Mouse (Mus musculus): ENCODE results near the gene Fgfr2.

Gene Fgfr2

GRCm38 (mm10) chr7:131036396-131036795 lies 2086.8 kb downstream of the Fgfr2 start:
- no peaks in the 10 kb centered on the region for H3K9me3 ChIP-seq (ENCODE audit: low read length)
- H3K4me1 ChIP-seq (replicated peaks; ENCODE audit: low read depth, low read length) = no peaks in the 10 kb centered on the region
- H3K36me3 ChIP-seq (ENCODE audit: insufficient read depth, low read length) = no peaks in the 10 kb centered on the region
- no peak overlapping the region for H3K4me3 ChIP-seq (replicated peaks; ENCODE audit: low read length)
- TF ChIP-seq POU5F1 (IDR thresholded peaks at IDR 0.05; ENCODE audit: borderline replicate concordance, low read length) (no peak), NANOG (IDR thresholded peaks at IDR 0.05; ENCODE audit: borderline replicate concordance, low read length) (no peak), CTCF (conservative IDR thresholded peaks at IDR 0.05; ENCODE audit: low read length) (no peak)
- peaks cover 4% of the 10 kb centered on the region; the same call in 1 of the 2 replicates for H3K27me3 ChIP-seq (ENCODE audit: insufficient read depth, low read length)

GRCm38 (mm10) chr7:131031755-131032154 lies 2091.4 kb downstream of the Fgfr2 start, which contains the start of gene Dmbt1:
Dmbt1 (plus strand) TSS chr7:131032053.
- H3K4me3 ChIP-seq (replicated peaks; ENCODE audit: low read length) = no peak within 1 kb of the TSS
- H3K36me3 ChIP-seq (ENCODE audit: insufficient read depth, low read length) = no peaks in the 10 kb centered on the region
- H3K4me1 ChIP-seq (replicated peaks; ENCODE audit: low read depth, low read length) = no peaks in the 10 kb centered on the region
- TF ChIP-seq POU5F1 (IDR thresholded peaks at IDR 0.05; ENCODE audit: borderline replicate concordance, low read length) (no peak), CTCF (conservative IDR thresholded peaks at IDR 0.05; ENCODE audit: low read length) (no peak), NANOG (IDR thresholded peaks at IDR 0.05; ENCODE audit: borderline replicate concordance, low read length) (no peak)
- H3K9me3 ChIP-seq (ENCODE audit: low read length) = no peaks in the 10 kb centered on the region
- peaks cover 4% of the 10 kb centered on the region for H3K27me3 ChIP-seq (ENCODE audit: insufficient read depth, low read length)

- no peak overlapping the region for H3K4me3 ChIP-seq (replicated peaks; ENCODE audit: low read length)
- no peak for TF ChIP-seq POU5F1 (IDR thresholded peaks at IDR 0.05; ENCODE audit: borderline replicate concordance, low read length)
- no peak for TF ChIP-seq CTCF (conservative IDR thresholded peaks at IDR 0.05; ENCODE audit: low read length)
- TF ChIP-seq NANOG (IDR thresholded peaks at IDR 0.05; ENCODE audit: borderline replicate concordance, low read length) = no peak
- no peaks in the 10 kb centered on the region for H3K4me1 ChIP-seq (replicated peaks; ENCODE audit: low read depth, low read length)
- no peaks in the 10 kb centered on the region for H3K9me3 ChIP-seq (ENCODE audit: low read length)
- peaks cover 4% of the 10 kb centered on the region for H3K27me3 ChIP-seq (ENCODE audit: insufficient read depth, low read length)
- no peaks in the 10 kb centered on the region for H3K36me3 ChIP-seq (ENCODE audit: insufficient read depth, low read length)
Observed at GRCm38 (mm10) chr7:131027557-131027956, 2095.6 kb downstream of the Fgfr2 start.

- H3K4me1 ChIP-seq (replicated peaks; ENCODE audit: low read depth, low read length) = no peaks in the 10 kb centered on the region
- H3K27me3 ChIP-seq (ENCODE audit: insufficient read depth, low read length) = no peaks in the 10 kb centered on the region; the same call in 1 of the 2 replicates
- H3K36me3 ChIP-seq (ENCODE audit: insufficient read depth, low read length) = no peaks in the 10 kb centered on the region
- TF ChIP-seq POU5F1 (IDR thresholded peaks at IDR 0.05; ENCODE audit: borderline replicate concordance, low read length) (no peak), NANOG (IDR thresholded peaks at IDR 0.05; ENCODE audit: borderline replicate concordance, low read length) (no peak), CTCF (conservative IDR thresholded peaks at IDR 0.05; ENCODE audit: low read length) (no peak)
- no peaks in the 10 kb centered on the region for H3K9me3 ChIP-seq (ENCODE audit: low read length)
- no peak overlapping the region for H3K4me3 ChIP-seq (replicated peaks; ENCODE audit: low read length)
Observed at GRCm38 (mm10) chr7:131024807-131025206, 2098.3 kb downstream of the Fgfr2 start.

- Histone ChIP-seq H3K4me3 (replicated peaks; ENCODE audit: low read length) (no peak overlapping the region), H3K4me1 (replicated peaks; ENCODE audit: low read depth, low read length) (no peaks in the 10 kb centered on the region), H3K9me3 (ENCODE audit: low read length) (peaks cover 6% of the 10 kb centered on the region), H3K27me3 (ENCODE audit: insufficient read depth, low read length) (no peaks in the 10 kb centered on the region), H3K36me3 (ENCODE audit: insufficient read depth, low read length) (no peaks in the 10 kb centered on the region)
- TF ChIP-seq POU5F1 (IDR thresholded peaks at IDR 0.05; ENCODE audit: borderline replicate concordance, low read length) = no peak
- TF ChIP-seq NANOG (IDR thresholded peaks at IDR 0.05; ENCODE audit: borderline replicate concordance, low read length) = no peak
- no peak for TF ChIP-seq CTCF (conservative IDR thresholded peaks at IDR 0.05; ENCODE audit: low read length)
Observed at GRCm38 (mm10) chr7:131019181-131019580, 2104.0 kb downstream of the Fgfr2 start.

GRCm38 (mm10) chr7:131011901-131012300 lies 2111.2 kb downstream of the Fgfr2 start:
- TF ChIP-seq CTCF (conservative IDR thresholded peaks at IDR 0.05; ENCODE audit: low read length) (no peak), POU5F1 (IDR thresholded peaks at IDR 0.05; ENCODE audit: borderline replicate concordance, low read length) (no peak), NANOG (IDR thresholded peaks at IDR 0.05; ENCODE audit: borderline replicate concordance, low read length) (no peak)
- H3K4me1 ChIP-seq (replicated peaks; ENCODE audit: low read depth, low read length) = no peaks in the 10 kb centered on the region
- H3K9me3 ChIP-seq (ENCODE audit: low read length) = peaks cover 3% of the 10 kb centered on the region
- no peaks in the 10 kb centered on the region; the same call in 1 of the 2 replicates for H3K27me3 ChIP-seq (ENCODE audit: insufficient read depth, low read length)
- H3K36me3 ChIP-seq (ENCODE audit: insufficient read depth, low read length) = no peaks in the 10 kb centered on the region
- no peak overlapping the region for H3K4me3 ChIP-seq (replicated peaks; ENCODE audit: low read length)

GRCm38 (mm10) chr7:131009178-131009577 lies 2114.0 kb downstream of the Fgfr2 start:
- no peaks in the 10 kb centered on the region; the same call in 1 of the 2 replicates for H3K27me3 ChIP-seq (ENCODE audit: insufficient read depth, low read length)

GRCm38 (mm10) chr7:131007221-131007620 lies 2115.9 kb downstream of the Fgfr2 start:
- Histone ChIP-seq H3K27me3 (ENCODE audit: insufficient read depth, low read length) (no peaks in the 10 kb centered on the region; the same call in 1 of the 2 replicates), H3K4me1 (replicated peaks; ENCODE audit: low read depth, low read length) (no peaks in the 10 kb centered on the region), H3K9me3 (ENCODE audit: low read length) (peaks cover 6% of the 10 kb centered on the region; the same call in 1 of the 2 replicates), H3K4me3 (replicated peaks; ENCODE audit: low read length) (no peak overlapping the region), H3K36me3 (ENCODE audit: insufficient read depth, low read length) (no peaks in the 10 kb centered on the region)
- TF ChIP-seq CTCF (conservative IDR thresholded peaks at IDR 0.05; ENCODE audit: low read length) (no peak), NANOG (IDR thresholded peaks at IDR 0.05; ENCODE audit: borderline replicate concordance, low read length) (no peak), POU5F1 (IDR thresholded peaks at IDR 0.05; ENCODE audit: borderline replicate concordance, low read length) (no peak)

More at GRCm38 (mm10) chr7:131009178-131009577, 2114.0 kb downstream of the Fgfr2 start:
- Histone ChIP-seq H3K9me3 (ENCODE audit: low read length) (peaks cover 6% of the 10 kb centered on the region; the same call in 1 of the 2 replicates), H3K4me3 (replicated peaks; ENCODE audit: low read length) (no peak overlapping the region), H3K36me3 (ENCODE audit: insufficient read depth, low read length) (no peaks in the 10 kb centered on the region), H3K4me1 (replicated peaks; ENCODE audit: low read depth, low read length) (no peaks in the 10 kb centered on the region)
- TF ChIP-seq NANOG (IDR thresholded peaks at IDR 0.05; ENCODE audit: borderline replicate concordance, low read length) (no peak), CTCF (conservative IDR thresholded peaks at IDR 0.05; ENCODE audit: low read length) (no peak), POU5F1 (IDR thresholded peaks at IDR 0.05; ENCODE audit: borderline replicate concordance, low read length) (no peak)

GRCm38 (mm10) chr7:131004071-131004470 lies 2119.1 kb downstream of the Fgfr2 start:
- H3K4me3 ChIP-seq (replicated peaks; ENCODE audit: low read length) = no peak overlapping the region
- no peaks in the 10 kb centered on the region for H3K27me3 ChIP-seq (ENCODE audit: insufficient read depth, low read length)
- TF ChIP-seq POU5F1 (IDR thresholded peaks at IDR 0.05; ENCODE audit: borderline replicate concordance, low read length) (no peak), NANOG (IDR thresholded peaks at IDR 0.05; ENCODE audit: borderline replicate concordance, low read length) (no peak), CTCF (conservative IDR thresholded peaks at IDR 0.05; ENCODE audit: low read length) (no peak)
- no peaks in the 10 kb centered on the region for H3K4me1 ChIP-seq (replicated peaks; ENCODE audit: low read depth, low read length)
- H3K9me3 ChIP-seq (ENCODE audit: low read length) = peaks cover 6% of the 10 kb centered on the region; the same call in 1 of the 2 replicates
- H3K36me3 ChIP-seq (ENCODE audit: insufficient read depth, low read length) = no peaks in the 10 kb centered on the region

All from E14TG2a.4 (cell line).